Mouse (Mus musculus) heart, embryonic 11.5 days (tissue): ENCODE data around the gene Ccdc170. TPM values are rescaled to one million over a fixed set of nuclear protein-coding genes. Genes with fewer than 3 reads are reported as not detected.

Experiments used
- ATAC-seq: fragments of 200-750 bp; cut with Nextera tagmentation; replicated peaks from 2 replicates; pipeline ENCODE4 v1.8.0; 2017; ENCODE audit warnings: moderate library complexity; ENCODE audit not compliant: insufficient number of reproducible peaks, low FRiP score, low TSS enrichment
- H3K27ac ChIP-seq: fragments of 300-500 bp; sonication (generic); 2 replicates; pipeline ENCODE4 v1.5.1; 2014; ENCODE audit warnings: mild to moderate bottlenecking, low read depth, low read length
- H3K27me3 ChIP-seq: fragments of 300-500 bp; sonication (generic); 2 replicates; pipeline ENCODE4 v1.6.1; 2014; ENCODE audit warnings: mild to moderate bottlenecking, low read length, mixed read lengths; ENCODE audit not compliant: control insufficient read depth, insufficient read depth
- H3K36me3 ChIP-seq: fragments of 300-500 bp; sonication (generic); 2 replicates; pipeline ENCODE4 v1.6.1; 2014; ENCODE audit warnings: mild to moderate bottlenecking, low read length, moderate library complexity, mixed read lengths; ENCODE audit not compliant: control insufficient read depth, insufficient read depth
- H3K4me1 ChIP-seq: fragments of 300-500 bp; sonication (generic); 2 replicates; pipeline ENCODE4 v1.6.1; 2014; ENCODE audit warnings: low read length; ENCODE audit not compliant: control insufficient read depth, insufficient read depth
- H3K4me2 ChIP-seq: fragments of 300-500 bp; sonication (generic); 2 replicates; pipeline ENCODE4 v1.6.1; 2014; ENCODE audit warnings: mild to moderate bottlenecking, moderate library complexity
- H3K4me3 ChIP-seq: fragments of 300-500 bp; sonication (generic); 2 replicates; pipeline ENCODE4 v1.5.1; 2014; ENCODE audit warnings: low read depth, low read length
- H3K9ac ChIP-seq: fragments of 300-500 bp; sonication (generic); 2 replicates; pipeline ENCODE4 v1.6.1; 2014; ENCODE audit warnings: mild to moderate bottlenecking, low read depth, low read length, moderate library complexity
- H3K9me3 ChIP-seq: fragments of 300-500 bp; sonication (generic); replicated peaks from 2 replicates; pipeline ENCODE4 v1.6.1; 2016; ENCODE audit warnings: low read length; ENCODE audit not compliant: control insufficient read depth
- WGBS: fragments of 180-500 bp; shearing (Covaris S2); extraction: QIAGEN DNeasy Blood & Tissue Kit; methylation state at CpG from one replicate; pipeline ENCODE4 v1.1.7; 2014; ENCODE audit not compliant: insufficient replicate concordance; 5-methylcytosine and 5-hydroxymethylcytosine counted together
- polyA plus RNA-seq: library from polyadenylated mRNA; unstranded; fragments of >200 nt; fragmentation: Nextera tagmentation; extraction: Ambion mirVana; gene quantifications from 2 replicates; pipeline ENCODE4 v1.2.1, GENCODE M21; 2014

The Ccdc170 gene
- polyA plus RNA-seq, 1 experiment from 2014 or later: not detected

DNA sequence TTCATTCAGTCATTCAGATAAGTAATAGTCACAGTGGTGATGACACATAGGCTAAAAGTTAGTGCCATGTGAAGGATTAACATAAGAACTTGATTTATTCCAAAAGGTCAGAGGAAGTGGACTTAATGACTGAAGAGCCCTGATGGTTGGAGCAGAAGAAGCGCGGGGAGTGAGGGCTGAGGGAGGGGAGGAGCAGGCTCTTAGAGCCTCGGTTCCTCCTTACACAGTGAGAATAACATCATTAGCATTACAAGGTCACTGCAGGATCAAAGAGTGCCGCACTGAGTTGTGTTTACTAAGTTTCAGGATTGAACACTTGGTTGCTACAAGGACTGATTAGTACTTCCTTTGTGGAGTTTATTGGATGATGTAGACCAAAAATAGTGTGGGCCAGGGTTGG, 10.6 kb downstream of the Ccdc170 start:
- ATAC-seq: no peak
- WGBS: 35% methylated on average over 4 of the region's 4 CpGs
- Histone ChIP-seq H3K27me3 (no peaks in the 10 kb centered on the region), H3K27ac (no peak overlapping the region), H3K9me3 (no peaks in the 10 kb centered on the region), H3K9ac (no peak overlapping the region), H3K36me3 (no peaks in the 10 kb centered on the region), H3K4me3 (no peak overlapping the region), H3K4me2 (no peak overlapping the region), H3K4me1 (no peaks in the 10 kb centered on the region)

DNA sequence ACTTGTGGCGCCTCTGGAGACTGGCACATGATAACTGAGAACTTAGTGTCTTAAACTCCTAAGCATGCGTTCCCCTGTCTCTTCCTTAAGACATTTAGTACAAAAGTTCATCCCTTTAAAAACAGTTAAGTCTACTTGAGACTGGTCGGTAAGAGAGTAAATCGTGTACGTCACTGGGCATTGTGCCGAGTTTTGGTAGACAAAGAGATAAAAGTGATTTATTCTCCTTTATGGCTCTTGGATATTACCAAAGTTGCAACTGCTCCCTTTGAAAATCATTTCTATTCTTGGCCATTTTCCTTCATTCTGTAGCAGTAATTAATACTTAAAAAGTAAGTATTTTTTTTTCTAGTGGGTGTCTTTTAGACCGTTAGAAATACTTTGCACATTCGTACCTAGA, 20.9 kb downstream of the Ccdc170 start:
- H3K27ac ChIP-seq: no peak overlapping the region
- H3K36me3 ChIP-seq: no peaks in the 10 kb centered on the region
- no peak overlapping the region for H3K9ac ChIP-seq
- H3K4me3 ChIP-seq: no peak overlapping the region
- H3K4me1 ChIP-seq: no peaks in the 10 kb centered on the region
- H3K27me3 ChIP-seq: no peaks in the 10 kb centered on the region
- H3K9me3 ChIP-seq: no peaks in the 10 kb centered on the region
- H3K4me2 ChIP-seq: no peak overlapping the region
- 86% methylated on average over 8 of the region's 8 CpGs for WGBS
- no peak for ATAC-seq

DNA sequence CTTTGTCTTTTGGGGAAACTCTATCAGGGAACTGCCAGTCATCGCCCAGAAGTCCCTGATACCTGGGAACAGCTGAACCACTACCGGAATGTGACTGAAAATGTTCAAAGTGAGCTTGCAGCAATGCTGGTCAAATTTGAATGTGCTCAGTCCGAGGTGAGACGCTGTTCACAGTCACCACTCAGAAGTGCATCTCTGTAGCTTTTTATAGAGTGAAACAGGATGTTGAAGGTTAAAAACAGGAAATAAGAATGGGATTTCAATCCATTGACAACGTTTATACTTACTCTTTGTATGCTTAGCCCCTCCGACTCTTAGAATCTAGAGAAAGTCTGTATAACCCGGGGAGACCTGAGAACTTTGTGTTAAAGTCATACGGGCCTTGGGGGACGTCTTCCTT, 30.4 kb downstream of the Ccdc170 start:
- Histone ChIP-seq H3K4me1 (no peaks in the 10 kb centered on the region), H3K27ac (no peak overlapping the region), H3K9ac (no peak overlapping the region), H3K4me3 (no peak overlapping the region), H3K27me3 (no peaks in the 10 kb centered on the region), H3K36me3 (no peaks in the 10 kb centered on the region), H3K4me2 (no peak overlapping the region), H3K9me3 (no peaks in the 10 kb centered on the region; the same call in 1 of the 2 replicates)
- 75% methylated on average over 9 of the region's 9 CpGs for WGBS
- ATAC-seq: no peak

DNA sequence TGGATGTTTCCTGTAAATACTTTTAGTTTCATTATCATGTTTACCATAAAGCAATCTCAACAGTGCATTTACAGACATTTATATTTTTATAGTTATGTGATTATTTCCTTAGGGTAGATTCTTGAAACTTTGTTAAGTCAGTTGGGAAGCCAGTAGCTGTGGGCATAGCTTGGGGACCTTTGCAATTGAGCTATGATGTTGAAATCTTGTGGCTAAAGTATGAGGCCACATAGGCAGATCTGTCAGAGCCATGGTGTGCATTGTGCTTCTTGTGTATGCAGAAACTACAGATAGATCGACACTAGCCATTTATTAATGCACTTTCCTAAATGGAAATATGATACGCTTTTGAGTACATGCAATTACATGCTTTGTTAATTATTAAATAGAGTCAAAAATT, 35.3 kb downstream of the Ccdc170 start:
- no peak for ATAC-seq
- no peaks in the 10 kb centered on the region for H3K36me3 ChIP-seq
- WGBS: 80% methylated on average over 2 of the region's 2 CpGs

DNA sequence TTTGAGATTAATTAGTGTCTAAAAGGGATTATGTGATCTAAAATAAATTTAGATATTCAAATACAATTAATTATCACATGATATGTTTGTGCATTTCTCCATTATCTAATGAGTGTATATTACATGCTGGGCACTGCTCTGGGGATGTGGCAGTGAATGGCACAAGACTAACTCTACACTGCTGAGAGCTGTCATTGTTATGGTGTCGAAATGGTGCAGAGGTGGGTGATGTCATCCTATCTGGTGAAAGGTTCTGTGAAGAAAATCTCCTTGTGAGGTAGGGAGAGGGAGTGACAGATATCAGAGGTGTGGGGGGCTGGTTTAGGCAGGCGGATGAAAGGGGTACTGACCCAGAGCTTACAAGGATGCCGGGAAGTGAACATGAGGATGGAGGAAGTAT, 37.3 kb downstream of the Ccdc170 start:
- H3K27ac ChIP-seq: no peak overlapping the region
- no peak for ATAC-seq

More for the DNA sequence above, 35.3 kb downstream of the Ccdc170 start:
- H3K9me3 ChIP-seq: no peaks in the 10 kb centered on the region; the same call in 1 of the 2 replicates
- H3K4me2 ChIP-seq: no peak overlapping the region
- no peak overlapping the region for H3K9ac ChIP-seq
- no peak overlapping the region for H3K4me3 ChIP-seq
- no peak overlapping the region for H3K27ac ChIP-seq
- no peaks in the 10 kb centered on the region for H3K4me1 ChIP-seq
- no peaks in the 10 kb centered on the region for H3K27me3 ChIP-seq

DNA sequence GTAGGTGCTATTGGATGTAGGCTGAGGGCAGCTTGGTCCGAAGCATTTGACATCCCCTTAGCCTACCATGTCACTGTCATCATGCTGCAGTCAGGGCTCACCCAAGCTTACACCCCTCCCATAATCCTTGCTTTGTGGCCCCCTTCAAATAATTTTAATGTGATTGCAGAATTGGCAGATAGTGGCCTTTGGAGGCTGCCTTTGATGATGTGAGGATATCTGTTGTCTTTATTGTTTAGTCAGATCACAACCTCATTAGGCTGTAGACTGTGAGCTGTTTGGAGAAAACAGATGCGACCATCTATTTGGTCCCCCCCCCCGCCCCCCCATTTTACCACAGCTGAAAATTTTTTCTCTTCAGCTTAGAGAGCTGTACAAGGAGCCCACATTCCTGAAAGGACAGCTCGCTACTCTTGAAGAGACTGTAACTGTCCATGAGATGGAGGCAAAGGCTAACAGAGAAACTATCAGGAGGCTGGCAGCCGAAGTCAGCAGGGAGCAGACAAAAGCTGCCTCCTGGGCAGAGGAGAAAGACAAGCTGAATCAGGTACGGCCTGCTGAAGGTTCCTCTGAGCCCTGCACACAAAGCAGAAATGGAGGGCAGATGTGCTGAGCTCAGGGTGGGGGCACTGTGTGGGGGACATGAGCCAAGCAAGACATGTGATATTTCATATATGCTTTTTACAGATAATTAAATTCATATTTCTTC, 38.2 kb downstream of the Ccdc170 start:
- H3K36me3 ChIP-seq: no peaks in the 10 kb centered on the region
- no peak overlapping the region for H3K9ac ChIP-seq
- H3K27me3 ChIP-seq: no peaks in the 10 kb centered on the region
- H3K9me3 ChIP-seq: no peaks in the 10 kb centered on the region
- H3K4me2 ChIP-seq: no peak overlapping the region
- WGBS: 49% methylated on average over 6 of the region's 6 CpGs
- H3K4me1 ChIP-seq: no peaks in the 10 kb centered on the region
- no peak overlapping the region for H3K27ac ChIP-seq
- no peak for ATAC-seq
- no peak overlapping the region for H3K4me3 ChIP-seq

More for the DNA sequence above, 37.3 kb downstream of the Ccdc170 start:
- Histone ChIP-seq H3K36me3 (no peaks in the 10 kb centered on the region), H3K9ac (no peak overlapping the region), H3K4me1 (no peaks in the 10 kb centered on the region), H3K4me3 (no peak overlapping the region), H3K4me2 (no peak overlapping the region), H3K27me3 (no peaks in the 10 kb centered on the region), H3K9me3 (no peaks in the 10 kb centered on the region; the same call in 1 of the 2 replicates)
- 67% methylated on average over 3 of the region's 3 CpGs for WGBS

DNA sequence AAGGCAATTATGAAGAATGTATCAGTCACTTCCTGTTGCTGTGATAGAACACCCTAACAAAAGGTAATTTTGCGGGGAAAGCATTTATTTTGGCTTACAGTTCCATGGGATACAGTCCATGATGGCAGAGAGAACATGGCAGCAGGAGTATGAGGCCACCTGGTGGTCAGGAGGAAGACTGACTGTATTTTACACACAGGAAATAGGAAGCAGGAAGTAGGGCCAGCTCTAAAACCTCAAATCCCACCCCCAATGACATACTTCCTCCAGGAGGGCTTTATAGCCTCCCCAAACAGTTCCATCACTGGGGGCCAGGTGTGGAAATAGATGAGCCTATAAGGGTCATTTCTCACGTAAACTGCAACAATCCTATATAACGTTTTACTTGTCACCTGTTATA, 39.8 kb downstream of the Ccdc170 start:
- Histone ChIP-seq H3K36me3 (no peaks in the 10 kb centered on the region), H3K4me2 (no peak overlapping the region), H3K9ac (no peak overlapping the region), H3K4me1 (no peaks in the 10 kb centered on the region), H3K27me3 (no peaks in the 10 kb centered on the region), H3K9me3 (no peaks in the 10 kb centered on the region), H3K27ac (no peak overlapping the region), H3K4me3 (no peak overlapping the region)
- ATAC-seq: no peak
- WGBS: 91% methylated on average over 3 of the region's 3 CpGs

DNA sequence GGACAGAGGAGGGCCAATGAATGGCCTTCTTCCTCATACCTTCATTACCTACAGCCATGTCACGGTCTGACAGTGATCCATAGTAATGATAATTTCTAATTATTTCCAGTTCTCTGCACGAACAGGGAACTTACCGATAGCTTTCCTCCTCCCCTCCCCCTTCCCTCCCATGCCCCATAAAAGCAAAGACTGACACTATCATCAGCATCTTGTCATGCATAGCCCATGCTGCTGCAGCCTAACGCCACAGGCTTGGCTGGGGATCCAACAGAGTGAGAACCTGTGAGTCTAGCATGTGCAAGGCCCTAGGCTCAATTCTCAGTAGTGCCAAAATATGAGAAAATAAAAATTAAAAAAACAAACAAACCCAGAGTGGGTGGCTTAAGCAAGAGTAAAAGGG, 40.8 kb downstream of the Ccdc170 start:
- no peaks in the 10 kb centered on the region for H3K36me3 ChIP-seq
- H3K9ac ChIP-seq: no peak overlapping the region
- no peak overlapping the region for H3K27ac ChIP-seq
- H3K4me2 ChIP-seq: no peak overlapping the region
- 67% methylated on average over 4 of the region's 4 CpGs for WGBS
- H3K9me3 ChIP-seq: no peaks in the 10 kb centered on the region
- no peaks in the 10 kb centered on the region for H3K4me1 ChIP-seq
- H3K4me3 ChIP-seq: no peak overlapping the region
- H3K27me3 ChIP-seq: no peaks in the 10 kb centered on the region
- no peak for ATAC-seq

DNA sequence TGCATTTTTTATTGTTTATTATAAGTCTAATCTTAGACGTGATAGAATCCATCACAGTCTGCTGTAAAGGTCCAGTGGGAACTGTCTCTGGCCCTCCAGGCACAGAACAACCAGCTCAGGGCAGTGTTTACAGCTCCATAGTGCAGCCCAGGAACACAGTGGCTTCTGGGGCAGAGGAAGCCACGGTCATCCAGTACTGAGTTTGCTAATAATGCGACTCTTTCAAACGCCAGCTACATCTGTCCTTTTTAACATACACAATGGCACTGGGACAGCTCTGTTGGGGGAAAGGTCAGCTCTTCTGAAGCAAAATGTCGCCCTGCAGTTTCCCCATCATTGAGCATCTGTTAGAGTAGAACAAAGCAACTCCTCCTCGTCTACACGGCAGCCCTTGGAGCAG, 45.7 kb downstream of the Ccdc170 start:
- no peak overlapping the region for H3K4me3 ChIP-seq
- no peaks in the 10 kb centered on the region for H3K27me3 ChIP-seq
- H3K9ac ChIP-seq: no peak overlapping the region
- H3K4me1 ChIP-seq: no peaks in the 10 kb centered on the region
- H3K36me3 ChIP-seq: no peaks in the 10 kb centered on the region
- no peak overlapping the region for H3K4me2 ChIP-seq
- no peak for ATAC-seq
- WGBS: 78% methylated on average over 7 of the region's 7 CpGs
- no peak overlapping the region for H3K27ac ChIP-seq
- no peaks in the 10 kb centered on the region for H3K9me3 ChIP-seq
